Mouse (Mus musculus) spleen, adult 2 months (tissue): Measurements from ENCODE around the gene Mdga2. TPM values are rescaled to one million over a fixed set of nuclear protein-coding genes. Genes with fewer than 3 reads are reported as not detected.

Experiments
- DNase-seq, 2 experiments: peaks; one replicate each; pipeline versions ENCODE4 v3.0.0 to v3.0.0-alpha.2; 2012 to 2021; ENCODE audit warnings: low spot score in 2 of 2, low read depth in 1 of 2
- H3K27ac ChIP-seq: fragments of 200-500 bp; 2 replicates; pipeline ENCODE4 v1.5.1; 2012; ENCODE audit warnings: low read length, inconsistent platforms; ENCODE audit not compliant: insufficient read depth
- H3K27me3 ChIP-seq: fragments of 200-500 bp; 2 replicates; pipeline ENCODE4 v1.6.1; 2012; ENCODE audit warnings: mild to moderate bottlenecking, moderate library complexity, low read length, inconsistent platforms; ENCODE audit not compliant: control insufficient read depth, insufficient read depth
- H3K36me3 ChIP-seq: fragments of 200-500 bp; 2 replicates; pipeline ENCODE4 v1.6.1; 2012; ENCODE audit warnings: mild to moderate bottlenecking, low read length, inconsistent platforms; ENCODE audit not compliant: control insufficient read depth, insufficient read depth
- H3K4me1 ChIP-seq: fragments of 200-500 bp; 2 replicates; pipeline ENCODE4 v1.6.1; 2011; ENCODE audit warnings: inconsistent platforms; ENCODE audit not compliant: control insufficient read depth, insufficient read depth, insufficient read length
- H3K4me3 ChIP-seq: fragments of 200-500 bp; 2 replicates; pipeline ENCODE4 v1.5.1; 2011; ENCODE audit warnings: mild to moderate bottlenecking, inconsistent platforms; ENCODE audit not compliant: insufficient read depth, insufficient read length; ENCODE audit errors: extremely low read depth
- CTCF ChIP-seq: fragments of 200-500 bp; IDR thresholded peaks from 2 replicates; pipeline ENCODE4 v1.5.1; 2011; ENCODE audit warnings: mild to moderate bottlenecking, inconsistent platforms; ENCODE audit not compliant: insufficient read depth, insufficient read length, insufficient replicate concordance; ENCODE audit errors: extremely low read depth
- POLR2A ChIP-seq: fragments of 200-500 bp; IDR thresholded peaks from 2 replicates; pipeline ENCODE4 v1.6.1; 2011; ENCODE audit warnings: low read depth, low read length, inconsistent platforms
- WGBS: fragments of 180-500 bp; shearing (Covaris S2); methylation state at CpG from one replicate; pipeline ENCODE4 v1.1.7; 2018; 5-methylcytosine and 5-hydroxymethylcytosine counted together
- polyA plus RNA-seq: library from polyadenylated mRNA; depleted of rRNA; stranded (reverse); fragments of >200 nt; gene quantifications from 2 replicates; pipeline ENCODE4 v1.2.3, GENCODE M21; 2012

Mdga2 gene
- polyA plus RNA-seq, 1 experiment = 0.04 TPM

- no peaks in the 10 kb centered on the region for H3K36me3 ChIP-seq
- H3K4me1 ChIP-seq = no peaks in the 10 kb centered on the region
- 70% methylated on average over 4 of the region's 4 CpGs for WGBS
- DNase-seq = no peak
- TF ChIP-seq POLR2A = no peak
- no peak for TF ChIP-seq CTCF
- no peaks in the 10 kb centered on the region for H3K27me3 ChIP-seq
- H3K4me3 ChIP-seq = no peak overlapping the region
- H3K27ac ChIP-seq = no peak overlapping the region
Measured at GRCm38 (mm10) chr12:67011368-67011767, 211.0 kb downstream of the Mdga2 start.

DNA sequence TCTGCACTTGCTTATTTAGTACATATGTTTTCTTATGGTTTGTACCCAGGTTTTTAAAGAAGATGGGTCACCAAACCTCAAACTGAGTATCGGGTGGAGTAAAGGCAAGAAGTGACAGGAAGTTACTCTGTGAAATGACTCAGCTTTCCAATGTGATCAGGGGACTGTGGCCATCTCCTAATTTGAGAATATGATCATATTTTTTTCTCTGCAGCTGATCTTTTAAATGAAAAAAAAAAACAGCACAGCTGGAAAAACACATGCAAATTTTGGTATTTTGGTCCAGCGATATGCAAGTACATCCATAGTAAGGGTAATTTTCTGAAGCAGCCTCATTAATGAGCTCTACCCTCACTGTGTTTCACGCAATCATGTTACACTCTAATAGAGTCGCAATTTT lies 212.0 kb downstream of the Mdga2 start:
- H3K4me1 ChIP-seq = no peaks in the 10 kb centered on the region
- TF ChIP-seq CTCF = no peak
- TF ChIP-seq POLR2A = no peak
- H3K36me3 ChIP-seq = no peaks in the 10 kb centered on the region
- H3K27ac ChIP-seq = no peak overlapping the region
- DNase-seq = no peak
- no peak overlapping the region for H3K4me3 ChIP-seq
- H3K27me3 ChIP-seq = no peaks in the 10 kb centered on the region
- WGBS = 88% methylated on average over 4 of the region's 4 CpGs

- Histone ChIP-seq H3K27me3 (no peaks in the 10 kb centered on the region), H3K4me1 (no peaks in the 10 kb centered on the region), H3K4me3 (no peak overlapping the region), H3K36me3 (no peaks in the 10 kb centered on the region), H3K27ac (no peak overlapping the region)
- TF ChIP-seq POLR2A (no peak), CTCF (no peak)
- no peak for DNase-seq
- WGBS = 74% methylated on average over 3 of the region's 3 CpGs
Measured at GRCm38 (mm10) chr12:67009191-67009590, 213.2 kb downstream of the Mdga2 start.

- 62% methylated on average over 3 of the region's 3 CpGs for WGBS
- Histone ChIP-seq H3K4me3 (no peak overlapping the region), H3K27ac (no peak overlapping the region)
Measured at GRCm38 (mm10) chr12:66954129-66954528, 268.2 kb downstream of the Mdga2 start.

GRCm38 (mm10) chr12:66915741-66916140 lies 306.6 kb downstream of the Mdga2 start:
- WGBS = 86% methylated on average over 5 of the region's 5 CpGs
- H3K4me1 ChIP-seq = no peaks in the 10 kb centered on the region
- no peaks in the 10 kb centered on the region for H3K36me3 ChIP-seq
- TF ChIP-seq CTCF = no peak
- no peak for TF ChIP-seq POLR2A
- DNase-seq = no peak
- no peak overlapping the region for H3K27ac ChIP-seq
- H3K4me3 ChIP-seq = no peak overlapping the region
- H3K27me3 ChIP-seq = no peaks in the 10 kb centered on the region

More at GRCm38 (mm10) chr12:66954129-66954528, 268.2 kb downstream of the Mdga2 start:
- DNase-seq = no peak
- TF ChIP-seq POLR2A (no peak), CTCF (no peak)
- no peaks in the 10 kb centered on the region for H3K27me3 ChIP-seq
- H3K4me1 ChIP-seq = no peaks in the 10 kb centered on the region
- no peaks in the 10 kb centered on the region for H3K36me3 ChIP-seq

DNA sequence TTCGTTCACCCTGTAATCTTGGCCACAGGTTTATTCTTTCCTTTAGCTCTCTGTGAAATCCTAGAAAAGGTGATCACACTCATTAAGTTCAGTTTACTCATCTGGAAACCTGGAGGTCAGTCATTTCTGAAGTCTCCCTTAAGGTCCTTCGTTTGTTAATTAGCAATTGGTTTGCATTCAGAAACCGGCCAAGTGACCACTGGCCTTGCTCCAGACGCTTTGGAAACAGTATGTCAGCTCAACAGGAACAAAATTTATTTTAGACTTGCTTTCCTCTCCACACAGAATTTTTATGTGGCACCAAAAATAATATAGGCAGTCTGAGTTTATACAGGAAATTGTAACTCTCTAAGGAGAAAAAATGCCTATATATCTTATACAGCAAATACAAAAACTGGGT lies 323.0 kb downstream of the Mdga2 start:
- 81% methylated on average over 4 of the region's 4 CpGs for WGBS

GRCm38 (mm10) chr12:66896790-66897189 lies 325.6 kb downstream of the Mdga2 start:
- Histone ChIP-seq H3K4me3 (no peak overlapping the region), H3K27ac (no peak overlapping the region), H3K36me3 (no peaks in the 10 kb centered on the region), H3K27me3 (no peaks in the 10 kb centered on the region), H3K4me1 (no peaks in the 10 kb centered on the region)
- no peak for DNase-seq
- TF ChIP-seq CTCF (no peak), POLR2A (no peak)
- 95% methylated on average over 3 of the region's 3 CpGs for WGBS

More for the DNA sequence above, 323.0 kb downstream of the Mdga2 start:
- Histone ChIP-seq H3K27me3 (no peaks in the 10 kb centered on the region), H3K27ac (no peak overlapping the region), H3K36me3 (no peaks in the 10 kb centered on the region), H3K4me1 (no peaks in the 10 kb centered on the region), H3K4me3 (no peak overlapping the region)
- TF ChIP-seq POLR2A (no peak), CTCF (no peak)
- no peak for DNase-seq
